Mouse (Mus musculus) E14TG2a.4 (cell line): ENCODE measurements around the gene Ccdc73.

Source experiments
- CTCF ChIP-seq: conservative IDR thresholded peaks from 2 replicates; pipeline ENCODE4 v1.5.1; 2014; ENCODE audit warnings: low read length
- POU5F1 ChIP-seq: IDR thresholded peaks from 2 replicates; pipeline ENCODE4 v1.6.1; 2014; ENCODE audit warnings: low read length, borderline replicate concordance

GRCm38 (mm10) chr2:104852546-104852945 is 15.1 kb upstream of the Ccdc73 start:
- TF ChIP-seq CTCF (no peak), POU5F1 (no peak)
